Mouse (Mus musculus) liver, embryonic 12.5 days (tissue): ENCODE data around the gene Jmjd6. TPM values are rescaled to one million over a fixed set of nuclear protein-coding genes. Genes with fewer than 3 reads are reported as not detected.

Experiments used
- ATAC-seq: fragments of 200-750 bp; cut with Nextera tagmentation; 2 replicates; pipeline ENCODE4 v1.8.0; 2017; ENCODE audit warnings: moderate number of reproducible peaks, mild to moderate bottlenecking, moderate library complexity
- H3K27ac ChIP-seq: fragments of 300-500 bp; sonication (generic); 2 replicates; pipeline ENCODE4 v1.5.1; 2016; ENCODE audit warnings: mild to moderate bottlenecking
- H3K27me3 ChIP-seq: fragments of 300-500 bp; sonication (generic); replicated peaks from 2 replicates; pipeline ENCODE4 v1.6.1; 2016; ENCODE audit warnings: mild to moderate bottlenecking, moderate library complexity
- H3K36me3 ChIP-seq: fragments of 300-500 bp; sonication (generic); 2 replicates; pipeline ENCODE4 v1.6.1; 2016; ENCODE audit warnings: mild to moderate bottlenecking, moderate library complexity
- H3K4me1 ChIP-seq: fragments of 300-500 bp; sonication (generic); 2 replicates; pipeline ENCODE4 v1.6.1; 2016
- H3K4me2 ChIP-seq: fragments of 300-500 bp; sonication (generic); 2 replicates; pipeline ENCODE4 v1.6.1; 2016; ENCODE audit warnings: mild to moderate bottlenecking, moderate library complexity
- H3K4me3 ChIP-seq: fragments of 300-500 bp; sonication (generic); 2 replicates; pipeline ENCODE4 v1.5.1; 2016; ENCODE audit warnings: mild to moderate bottlenecking, moderate library complexity
- H3K9ac ChIP-seq: fragments of 300-500 bp; sonication (generic); 2 replicates; pipeline ENCODE4 v1.6.1; 2016; ENCODE audit warnings: mild to moderate bottlenecking, moderate library complexity
- H3K9me3 ChIP-seq: fragments of 300-500 bp; sonication (generic); replicated peaks from 2 replicates; pipeline ENCODE4 v1.6.1; 2016; ENCODE audit warnings: mild to moderate bottlenecking, moderate library complexity
- WGBS: fragments of 180-500 bp; shearing (Covaris S2); methylation state at CpG from one replicate; pipeline ENCODE4 v1.1.7; 2016; ENCODE audit not compliant: insufficient replicate concordance; 5-methylcytosine and 5-hydroxymethylcytosine counted together
- polyA plus RNA-seq: library from polyadenylated mRNA; unstranded; fragments of >200 nt; fragmentation: Nextera tagmentation; extraction: Ambion mirVana; gene quantifications from 2 replicates; pipeline ENCODE4 v1.2.1, GENCODE M21; 2016

The Jmjd6 gene
- polyA plus RNA-seq, 1 experiment from 2014 or later, result 61.6 TPM

DNA sequence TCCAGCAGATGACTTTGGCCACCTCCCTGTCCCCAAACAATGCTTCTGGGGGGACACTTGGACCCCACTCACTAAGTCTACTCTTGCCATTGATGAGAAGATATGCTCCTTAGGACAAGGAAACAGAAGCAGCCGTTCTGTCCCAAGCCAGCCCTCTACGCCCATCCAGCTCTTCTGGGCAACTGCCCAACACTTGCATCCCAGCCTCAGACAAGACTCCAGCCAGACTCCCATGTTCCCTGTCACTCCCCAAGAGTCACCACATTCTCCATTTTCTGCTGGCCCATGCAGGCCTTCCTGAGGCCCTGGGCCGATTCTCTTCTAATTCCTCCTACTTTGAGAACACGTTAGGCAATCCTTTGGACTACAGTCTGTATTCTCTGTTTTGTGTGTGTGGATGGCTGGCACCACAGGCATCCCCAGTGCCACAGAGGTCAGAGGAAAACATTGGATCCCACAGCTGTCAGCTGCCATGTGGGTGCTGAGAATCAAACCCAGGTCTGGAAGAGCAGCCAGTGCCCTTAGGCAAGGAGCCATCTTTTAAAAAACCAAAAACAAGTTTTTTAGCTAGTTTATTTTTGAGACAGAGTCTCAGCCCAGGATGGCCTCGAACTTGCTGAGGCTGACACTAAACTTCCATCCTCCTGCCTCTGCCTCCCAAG lies 23.2 kb downstream of the Jmjd6 start:
- ATAC-seq, result no peak
- H3K27me3 ChIP-seq, result peaks cover 1% of the 10 kb centered on the region; the same call in 1 of the 2 replicates
- H3K36me3 ChIP-seq, result no peaks in the 10 kb centered on the region
- no peak overlapping the region for H3K27ac ChIP-seq
- H3K9ac ChIP-seq, result no peak overlapping the region
- H3K4me3 ChIP-seq, result no peak overlapping the region
- H3K9me3 ChIP-seq, result no peaks in the 10 kb centered on the region
- WGBS, result 71% methylated on average over 5 of the region's 5 CpGs
- peaks cover 25% of the 10 kb centered on the region; the same call in 1 of the 2 replicates for H3K4me1 ChIP-seq
- no peak overlapping the region for H3K4me2 ChIP-seq

DNA sequence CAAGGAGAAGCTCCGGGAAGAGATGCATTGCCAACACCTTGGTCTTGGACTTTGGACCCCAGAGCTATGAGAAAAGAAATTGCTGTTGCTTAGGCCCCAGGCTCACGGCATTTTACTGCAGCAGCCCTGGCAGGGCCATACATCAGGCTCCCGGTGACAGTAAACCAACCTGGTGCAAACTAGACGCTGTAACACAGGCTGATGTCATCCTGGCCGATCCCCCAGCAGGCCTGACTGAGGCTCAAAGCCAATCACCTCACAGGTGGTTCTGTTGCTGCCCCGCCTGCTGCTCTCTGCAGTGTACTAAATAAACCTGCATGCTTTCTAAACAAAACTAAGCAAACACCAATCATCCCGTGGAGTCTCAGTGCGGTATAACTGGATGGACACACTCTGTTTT lies 24.5 kb downstream of the Jmjd6 start:
- H3K9ac ChIP-seq, result no peak overlapping the region
- no peak overlapping the region for H3K27ac ChIP-seq
- H3K9me3 ChIP-seq, result no peaks in the 10 kb centered on the region
- no peak for ATAC-seq
- H3K4me1 ChIP-seq, result peaks cover 36% of the 10 kb centered on the region
- no peak overlapping the region for H3K4me3 ChIP-seq
- no peak overlapping the region for H3K4me2 ChIP-seq
- no peaks in the 10 kb centered on the region for H3K36me3 ChIP-seq
- 55% methylated on average over 8 of the region's 8 CpGs for WGBS
- H3K27me3 ChIP-seq, result peaks cover 2% of the 10 kb centered on the region; the same call in 1 of the 2 replicates

DNA sequence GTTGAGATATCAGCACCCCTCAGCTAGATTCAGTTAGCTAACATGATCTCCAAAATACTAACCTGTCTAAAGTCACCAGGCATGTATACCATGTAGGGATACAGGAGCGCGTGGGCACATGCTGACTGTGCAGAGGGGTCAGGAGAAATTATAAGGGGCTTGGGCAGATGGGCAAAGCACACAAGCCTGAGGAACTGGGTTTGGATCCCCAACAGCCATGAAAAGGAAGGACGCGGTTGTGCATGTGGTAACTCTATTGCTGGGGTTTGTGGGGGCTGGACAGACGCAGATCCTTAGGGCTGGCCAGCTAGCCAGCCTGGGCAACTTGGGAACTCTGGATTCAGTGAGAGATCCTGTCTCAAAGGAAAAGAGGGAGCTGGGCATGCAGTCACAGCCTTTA lies 25.7 kb downstream of the Jmjd6 start:
- no peak overlapping the region for H3K4me3 ChIP-seq
- H3K27me3 ChIP-seq, result peaks cover 5% of the 10 kb centered on the region; the same call in 1 of the 2 replicates
- H3K9me3 ChIP-seq, result no peaks in the 10 kb centered on the region
- H3K36me3 ChIP-seq, result no peaks in the 10 kb centered on the region
- H3K9ac ChIP-seq, result no peak overlapping the region
- no peak overlapping the region for H3K27ac ChIP-seq
- H3K4me1 ChIP-seq, result peaks cover 36% of the 10 kb centered on the region
- ATAC-seq, result no peak
- 86% methylated on average over 5 of the region's 5 CpGs for WGBS
- H3K4me2 ChIP-seq, result no peak overlapping the region

DNA sequence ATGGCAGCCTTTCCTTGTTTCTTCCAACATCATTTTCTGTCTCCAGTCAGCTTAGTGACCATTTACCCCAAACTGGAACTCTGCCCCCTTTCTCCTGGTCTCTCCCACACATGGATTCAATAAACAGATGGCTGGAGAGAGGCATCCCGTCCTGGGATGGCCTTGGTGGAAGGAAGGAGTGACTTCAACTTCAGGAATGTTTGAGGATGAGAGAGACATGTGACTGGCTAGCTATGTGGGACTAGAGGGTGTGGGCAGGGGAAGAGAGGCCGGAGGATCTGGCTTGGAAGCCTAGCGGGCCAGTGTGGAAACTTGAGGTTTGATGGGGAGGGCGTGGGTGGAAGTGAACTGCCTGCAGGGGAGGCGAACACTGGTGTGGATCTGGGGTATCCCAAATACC lies 26.5 kb downstream of the Jmjd6 start:
- H3K27me3 ChIP-seq, result peaks cover 5% of the 10 kb centered on the region; the same call in 1 of the 2 replicates
- no peak overlapping the region for H3K4me3 ChIP-seq
- H3K4me2 ChIP-seq, result no peak overlapping the region
- no peaks in the 10 kb centered on the region for H3K36me3 ChIP-seq
- ATAC-seq, result no peak
- no peak overlapping the region for H3K27ac ChIP-seq
- H3K4me1 ChIP-seq, result peaks cover 36% of the 10 kb centered on the region
- H3K9ac ChIP-seq, result no peak overlapping the region
- no peaks in the 10 kb centered on the region for H3K9me3 ChIP-seq
- 61% methylated on average over 5 of the region's 5 CpGs for WGBS

DNA sequence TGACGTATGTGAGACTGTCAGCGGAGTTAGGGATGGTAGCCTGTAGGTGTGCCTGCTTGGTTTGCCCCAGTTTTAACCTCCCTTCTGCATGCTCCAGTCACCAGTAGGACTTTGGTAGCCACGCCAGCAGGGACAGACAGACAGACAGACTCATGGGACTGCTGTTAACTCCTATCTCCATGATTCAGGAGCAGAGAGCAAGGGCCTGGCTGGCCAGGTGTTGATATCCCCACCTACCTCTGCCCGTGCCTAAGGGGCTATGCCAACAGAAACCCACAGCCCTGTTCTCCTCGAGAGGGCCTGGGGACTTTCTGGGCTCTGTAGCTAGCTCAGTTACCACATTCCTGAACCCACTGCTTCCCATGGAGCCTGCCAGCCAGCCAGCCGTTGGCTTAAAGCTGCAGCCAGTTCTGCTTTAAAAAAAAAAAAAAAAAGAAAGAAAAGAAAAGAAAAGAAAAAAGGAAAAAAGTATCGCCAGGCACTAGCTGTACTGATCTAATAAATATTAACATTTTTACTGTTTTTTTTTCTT lies 28.3 kb downstream of the Jmjd6 start:
- Histone ChIP-seq H3K4me2 (no peak overlapping the region), H3K27me3 (peaks cover 20% of the 10 kb centered on the region), H3K9ac (no peak overlapping the region), H3K4me3 (no peak overlapping the region), H3K27ac (peak overlapping the region; percentile 45; the same call in 1 of the 2 replicates), H3K9me3 (no peaks in the 10 kb centered on the region), H3K4me1 (peaks cover 37% of the 10 kb centered on the region), H3K36me3 (no peaks in the 10 kb centered on the region)
- WGBS, result 44% methylated on average over 7 of the region's 7 CpGs
- no peak for ATAC-seq

DNA sequence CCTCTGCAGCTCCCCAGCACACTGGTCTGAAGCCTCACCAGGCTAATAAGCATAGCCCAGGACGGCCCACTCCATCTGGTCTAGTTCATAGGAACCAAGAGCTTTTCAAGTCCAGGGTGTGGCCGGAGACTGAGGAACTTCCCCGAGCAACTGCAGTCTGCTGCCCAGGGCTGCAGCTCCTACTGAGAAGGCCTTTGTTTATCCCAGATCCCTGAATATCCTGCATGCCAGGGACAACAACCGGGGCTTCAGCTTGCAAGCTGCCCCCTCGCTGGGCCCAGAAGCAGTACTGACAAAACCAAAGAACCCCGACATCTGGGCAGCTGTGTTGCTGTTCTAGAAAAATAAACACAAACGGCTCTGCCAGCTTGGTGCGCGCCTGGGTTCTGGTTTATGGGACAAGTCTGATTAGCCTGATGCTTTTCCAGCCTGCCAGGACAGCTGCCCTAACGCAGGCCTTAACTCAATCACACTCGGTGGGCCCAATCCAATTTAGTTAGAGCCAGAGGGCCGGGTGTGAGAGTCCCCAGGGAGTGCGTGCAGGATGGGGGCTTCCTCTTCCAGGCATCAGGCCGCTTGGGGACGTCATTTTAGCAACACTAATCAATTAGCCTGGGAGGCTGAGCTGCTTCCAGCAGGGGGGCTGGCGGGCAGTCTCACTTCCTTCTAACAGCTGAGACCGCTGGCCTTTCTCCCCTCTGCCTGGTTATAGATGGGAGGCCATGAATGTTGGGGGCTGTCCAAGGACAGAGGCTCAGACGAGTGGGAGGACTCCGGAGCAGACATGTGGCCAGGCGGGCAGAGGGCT lies 29.0 kb downstream of the Jmjd6 start:
- Histone ChIP-seq H3K27ac (peak overlapping the region; percentile 45; the same call in 1 of the 2 replicates), H3K27me3 (peaks cover 26% of the 10 kb centered on the region), H3K4me2 (no peak overlapping the region), H3K9me3 (no peaks in the 10 kb centered on the region), H3K4me3 (no peak overlapping the region), H3K9ac (no peak overlapping the region), H3K4me1 (peaks cover 37% of the 10 kb centered on the region), H3K36me3 (no peaks in the 10 kb centered on the region)
- 42% methylated on average over 20 of the region's 20 CpGs for WGBS
- ATAC-seq, result 0 out of 2 replicates have a peak, but pooled peaks have one; percentile 30

DNA sequence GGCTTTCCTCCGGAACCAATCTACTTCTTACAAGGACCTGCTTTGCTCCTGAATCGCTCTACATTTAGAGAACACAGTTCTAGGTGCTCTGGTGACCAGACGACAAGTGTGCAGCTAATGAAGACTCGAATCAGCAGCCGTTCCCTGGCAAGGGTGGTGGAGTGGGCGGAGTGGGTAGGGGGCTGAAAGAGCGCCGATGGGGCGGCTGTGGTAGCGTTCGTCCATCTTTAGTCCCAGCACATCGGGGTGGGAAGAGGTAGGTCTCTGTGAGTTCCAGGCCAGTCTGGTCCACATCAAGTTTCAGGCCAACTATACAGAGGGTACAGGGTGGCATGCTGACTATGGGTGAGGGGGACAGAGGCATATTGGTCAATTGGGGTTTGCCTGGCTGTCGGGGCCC lies 29.6 kb downstream of the Jmjd6 start:
- Histone ChIP-seq H3K9ac (no peak overlapping the region), H3K4me2 (no peak overlapping the region), H3K27ac (peak overlapping the region; percentile 45; the same call in 1 of the 2 replicates), H3K36me3 (no peaks in the 10 kb centered on the region), H3K4me1 (peaks cover 31% of the 10 kb centered on the region), H3K27me3 (peaks cover 26% of the 10 kb centered on the region), H3K4me3 (no peak overlapping the region), H3K9me3 (no peaks in the 10 kb centered on the region)
- 81% methylated on average over 13 of the region's 13 CpGs for WGBS
- ATAC-seq, result no peak

DNA sequence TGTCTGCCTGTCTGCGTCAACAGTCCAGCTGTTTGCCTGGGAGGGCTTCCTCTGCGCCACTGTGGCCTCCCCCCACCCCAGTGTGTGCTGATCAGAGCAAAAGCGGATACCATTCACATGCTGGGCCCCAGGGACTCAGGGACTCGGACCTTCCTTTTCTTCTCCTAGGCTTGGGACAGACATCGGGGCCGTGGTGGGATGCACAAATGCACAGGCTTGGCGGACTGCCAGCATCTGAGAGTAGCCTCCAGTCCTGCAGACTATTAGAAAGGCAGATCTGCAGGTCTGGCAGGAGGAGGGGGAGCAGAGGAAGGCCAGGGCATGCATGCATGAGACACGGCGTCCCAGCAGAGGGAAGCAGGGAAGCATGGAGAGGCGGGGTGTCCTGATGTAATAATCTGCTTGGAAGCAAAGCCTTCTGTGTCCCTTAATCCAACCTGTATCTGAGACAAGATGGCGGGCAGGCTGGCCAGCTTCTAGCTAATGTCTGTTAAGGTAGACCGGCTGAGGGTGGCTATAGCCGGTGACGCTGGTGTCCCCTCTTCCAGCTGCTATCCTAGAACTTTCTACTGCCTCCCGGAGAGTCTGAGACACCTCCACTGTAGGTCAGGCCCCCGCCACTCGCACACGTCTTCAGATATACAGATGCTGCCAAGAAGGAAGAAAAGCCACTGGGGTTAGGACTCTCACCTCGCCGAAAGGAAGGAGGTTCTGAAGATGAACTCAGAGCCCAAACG lies 30.3 kb downstream of the Jmjd6 start:
- H3K9ac ChIP-seq, result no peak overlapping the region
- peaks cover 26% of the 10 kb centered on the region for H3K27me3 ChIP-seq
- H3K4me3 ChIP-seq, result no peak overlapping the region
- H3K36me3 ChIP-seq, result no peaks in the 10 kb centered on the region
- WGBS, result 66% methylated on average over 21 of the region's 21 CpGs
- no peak overlapping the region for H3K4me2 ChIP-seq
- peak overlapping the region; percentile 18 for H3K27ac ChIP-seq
- no peaks in the 10 kb centered on the region for H3K9me3 ChIP-seq
- no peak for ATAC-seq
- peaks cover 26% of the 10 kb centered on the region for H3K4me1 ChIP-seq

DNA sequence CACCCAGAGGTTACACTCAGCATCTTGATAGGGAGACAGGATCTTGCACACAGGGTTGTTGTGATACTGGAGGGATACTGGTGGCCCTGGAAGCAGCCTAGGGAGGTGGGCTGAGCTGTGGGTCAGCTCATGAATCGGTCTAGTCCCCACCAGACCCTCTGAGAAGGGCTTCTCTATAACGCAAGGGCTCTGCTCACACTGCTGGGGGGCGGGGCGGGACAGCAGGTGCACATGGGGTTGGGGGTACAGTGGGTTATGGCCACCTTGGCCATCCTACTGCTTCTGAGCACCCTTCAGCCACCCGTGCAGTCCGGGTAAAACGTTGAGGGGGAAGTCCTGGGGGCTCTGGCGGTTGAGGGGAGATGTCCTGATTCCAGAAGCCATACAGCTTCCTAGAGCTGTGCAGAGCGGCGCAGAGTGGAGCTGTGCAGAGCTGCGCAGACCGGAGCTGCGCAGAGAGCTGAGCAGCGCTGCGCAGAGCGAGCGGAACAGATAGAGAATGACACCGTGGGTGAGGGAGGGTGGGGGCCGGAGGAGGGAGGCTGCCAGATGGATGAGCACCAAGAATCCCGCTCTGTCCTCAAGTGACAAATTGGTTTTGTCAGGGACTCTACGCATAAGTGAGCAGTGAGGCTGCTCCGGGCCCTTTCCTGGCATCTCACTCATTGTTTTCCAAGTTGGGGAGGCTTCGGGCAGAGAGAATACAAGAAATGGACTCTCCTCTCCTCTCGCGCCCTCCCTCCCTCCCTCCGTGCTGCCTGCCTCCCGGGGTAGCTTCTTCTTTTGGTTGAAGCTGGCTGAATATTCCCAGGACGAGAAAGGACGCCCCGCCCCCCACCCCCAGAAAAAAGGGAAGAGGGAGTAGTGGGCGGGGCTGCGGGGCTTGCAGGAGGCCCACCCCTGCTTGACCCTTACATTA lies 32.0 kb downstream of the Jmjd6 start:
- no peak overlapping the region for H3K9ac ChIP-seq
- H3K27ac ChIP-seq, result no peak overlapping the region
- peak; percentile 47 for ATAC-seq
- H3K9me3 ChIP-seq, result no peaks in the 10 kb centered on the region
- H3K36me3 ChIP-seq, result no peaks in the 10 kb centered on the region
- H3K4me3 ChIP-seq, result peak overlapping the region; percentile 27
- peak overlapping the region; percentile 66 for H3K4me2 ChIP-seq
- 19% methylated on average over 32 of the region's 32 CpGs for WGBS
- H3K27me3 ChIP-seq, result peaks cover 26% of the 10 kb centered on the region
- H3K4me1 ChIP-seq, result peaks cover 22% of the 10 kb centered on the region

DNA sequence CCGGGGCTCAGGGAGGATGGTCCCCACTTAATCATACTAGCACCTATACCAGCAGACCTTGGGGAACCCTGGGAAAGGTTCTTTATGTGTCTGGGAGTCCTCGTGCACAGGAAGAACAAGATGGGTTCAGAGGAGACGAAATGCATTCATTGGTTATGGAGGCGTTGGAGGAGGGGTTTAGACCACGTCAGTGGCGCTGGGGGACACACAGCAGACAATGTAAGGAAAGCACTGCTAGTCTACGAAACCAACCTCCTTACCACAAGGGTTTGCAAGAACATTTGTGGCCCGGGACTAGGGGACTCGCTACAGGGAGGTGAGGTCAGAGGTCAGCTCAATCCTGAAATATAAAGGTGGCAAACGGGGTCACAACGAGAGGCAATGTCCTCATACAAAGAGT lies 32.7 kb downstream of the Jmjd6 start:
- H3K9ac ChIP-seq, result no peak overlapping the region
- H3K36me3 ChIP-seq, result no peaks in the 10 kb centered on the region
- peaks cover 26% of the 10 kb centered on the region for H3K27me3 ChIP-seq
- 75% methylated on average over 11 of the region's 11 CpGs for WGBS
- peaks cover 22% of the 10 kb centered on the region for H3K4me1 ChIP-seq
- no peak overlapping the region for H3K4me3 ChIP-seq
- no peak for ATAC-seq
- no peak overlapping the region for H3K27ac ChIP-seq
- no peaks in the 10 kb centered on the region for H3K9me3 ChIP-seq
- H3K4me2 ChIP-seq, result no peak overlapping the region

DNA sequence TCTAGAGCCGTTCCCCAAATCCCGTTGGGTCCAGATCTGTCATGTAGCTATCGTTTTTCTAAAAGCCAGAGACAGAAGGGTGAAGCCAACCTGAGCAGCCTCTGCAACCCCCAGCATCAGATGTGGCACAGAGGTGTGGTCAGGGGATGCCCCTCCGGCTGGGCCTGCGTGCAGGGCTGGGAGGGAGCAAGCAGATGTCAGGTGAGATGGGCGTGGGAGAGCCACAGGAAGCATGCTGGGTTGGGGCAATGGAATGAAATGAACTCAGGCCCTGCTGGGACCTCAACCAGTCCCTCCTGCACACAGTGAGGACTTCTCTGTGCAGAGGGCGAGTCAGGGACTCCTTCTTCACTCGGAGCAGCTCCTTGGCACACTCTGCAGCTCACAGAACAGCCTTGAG lies 33.7 kb downstream of the Jmjd6 start:
- no peak overlapping the region for H3K4me3 ChIP-seq
- no peaks in the 10 kb centered on the region for H3K36me3 ChIP-seq
- H3K9me3 ChIP-seq, result no peaks in the 10 kb centered on the region
- H3K27ac ChIP-seq, result no peak overlapping the region
- H3K4me2 ChIP-seq, result no peak overlapping the region
- no peak for ATAC-seq
- no peak overlapping the region for H3K9ac ChIP-seq
- peaks cover 17% of the 10 kb centered on the region for H3K4me1 ChIP-seq
- 72% methylated on average over 8 of the region's 8 CpGs for WGBS
- peaks cover 26% of the 10 kb centered on the region for H3K27me3 ChIP-seq
